Mouse (Mus musculus) urinary bladder, adult 2 months (tissue): ENCODE results near the gene Ppard. TPM values are rescaled to one million over a fixed set of nuclear protein-coding genes. Genes with fewer than 3 reads are reported as not detected.

Experiments used
- DNase-seq: peaks from one replicate; pipeline ENCODE4 v3.0.0; 2022; ENCODE audit warnings: low spot score
- polyA plus RNA-seq: library from polyadenylated mRNA; depleted of rRNA; stranded (reverse); fragments of >200 nt; gene quantifications from 2 replicates; pipeline ENCODE4 v1.2.3, GENCODE M21; 2012

Ppard gene
- polyA plus RNA-seq, 1 experiment, result 23.8 TPM

- DNase-seq, result no peak
These were observed 23.2 kb downstream of the Ppard start for GRCm38 (mm10) chr17:28255651-28256050.

GRCm38 (mm10) chr17:28256651-28257328, 24.3 kb downstream of the Ppard start:
- no peak for DNase-seq

DNA sequence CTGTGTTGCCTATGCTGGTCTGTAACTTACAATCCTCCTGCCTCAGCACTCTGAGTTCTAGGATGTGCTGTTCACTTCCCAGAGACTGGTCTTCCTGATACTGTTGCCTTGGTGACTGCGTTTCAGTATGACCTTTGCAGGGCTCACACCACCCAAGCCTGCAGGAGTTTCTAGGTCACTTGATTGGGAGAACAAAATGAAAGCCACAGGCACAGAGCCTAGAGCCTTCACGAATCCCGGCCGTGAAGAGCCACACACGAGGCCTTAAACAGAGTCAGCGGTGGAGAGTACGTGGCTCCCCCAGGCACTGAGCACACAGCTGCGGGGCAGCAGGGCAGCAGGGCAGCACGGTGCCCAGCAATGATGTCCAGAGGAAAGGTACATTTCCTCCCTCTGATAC, 25.8 kb downstream of the Ppard start:
- DNase-seq, result no peak

GRCm38 (mm10) chr17:28259890-28260542, 27.5 kb downstream of the Ppard start:
- DNase-seq, result no peak

GRCm38 (mm10) chr17:28260543-28260909, 28.0 kb downstream of the Ppard start:
- no peak for DNase-seq

DNA sequence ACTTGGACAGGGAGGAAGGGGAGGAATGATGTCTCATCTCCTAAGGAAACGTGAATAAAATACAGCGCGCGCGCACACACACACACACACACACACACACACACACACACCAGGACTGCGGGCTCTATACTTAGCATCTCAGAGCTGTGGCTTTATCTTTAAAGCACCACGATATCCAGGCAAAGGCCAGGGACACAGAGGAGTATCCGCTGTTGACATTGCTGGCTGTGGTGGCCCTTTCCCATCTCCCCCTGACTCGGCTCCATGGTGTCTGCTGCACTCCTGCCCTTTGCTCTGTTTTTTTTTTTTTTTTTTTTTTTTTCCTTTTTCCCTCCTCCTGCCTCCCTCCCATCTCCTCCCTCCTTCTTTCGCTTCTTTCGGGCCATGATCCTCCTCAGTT, 29.3 kb downstream of the Ppard start:
- DNase-seq, result no peak

- DNase-seq, result no peak
These were observed 30.8 kb downstream of the Ppard start for GRCm38 (mm10) chr17:28263181-28263894.

DNA sequence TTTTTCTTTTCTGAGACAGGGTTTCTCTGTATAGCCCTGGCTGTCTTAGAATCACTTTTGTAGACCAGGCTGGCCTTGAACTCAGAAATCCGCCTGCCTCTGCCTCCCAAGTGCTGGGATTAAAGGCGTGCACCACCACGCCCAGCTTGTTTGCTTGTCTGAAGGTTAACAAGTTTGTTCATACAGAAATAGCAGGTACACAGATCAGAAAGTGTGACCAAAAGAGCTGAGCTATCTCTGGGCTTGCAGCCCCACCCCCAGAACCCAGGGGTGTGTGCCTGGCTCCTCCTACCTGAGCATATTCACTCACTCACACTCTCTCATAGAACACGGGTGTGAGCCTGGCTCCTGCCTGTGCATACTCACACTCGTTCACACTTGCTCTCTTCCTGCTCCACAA, 34.8 kb downstream of the Ppard start:
- DNase-seq, result no peak

DNA sequence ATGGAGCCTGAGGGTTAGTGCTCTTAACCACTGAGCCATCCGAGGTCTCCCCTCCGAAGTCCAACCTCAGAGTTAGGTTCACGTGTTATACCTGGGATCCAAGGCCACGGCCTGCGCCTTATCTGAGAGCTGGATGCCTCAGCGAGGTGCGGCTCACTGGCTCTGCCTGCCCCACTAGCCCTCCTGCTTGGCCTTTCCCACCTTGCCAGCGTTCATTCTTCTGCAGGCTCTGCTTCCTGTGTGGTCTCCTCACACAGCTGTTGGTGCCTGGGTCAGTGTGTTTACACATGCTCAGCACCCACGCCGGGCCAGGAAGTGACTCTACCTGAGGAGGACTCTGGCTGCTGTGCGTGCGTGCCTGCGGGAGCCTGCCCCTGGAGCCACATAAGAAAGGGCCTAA, 37.7 kb downstream of the Ppard start:
- DNase-seq, result no peak

GRCm38 (mm10) chr17:28271537-28272266, 39.2 kb downstream of the Ppard start:
- DNase-seq, result peak; percentile 42

DNA sequence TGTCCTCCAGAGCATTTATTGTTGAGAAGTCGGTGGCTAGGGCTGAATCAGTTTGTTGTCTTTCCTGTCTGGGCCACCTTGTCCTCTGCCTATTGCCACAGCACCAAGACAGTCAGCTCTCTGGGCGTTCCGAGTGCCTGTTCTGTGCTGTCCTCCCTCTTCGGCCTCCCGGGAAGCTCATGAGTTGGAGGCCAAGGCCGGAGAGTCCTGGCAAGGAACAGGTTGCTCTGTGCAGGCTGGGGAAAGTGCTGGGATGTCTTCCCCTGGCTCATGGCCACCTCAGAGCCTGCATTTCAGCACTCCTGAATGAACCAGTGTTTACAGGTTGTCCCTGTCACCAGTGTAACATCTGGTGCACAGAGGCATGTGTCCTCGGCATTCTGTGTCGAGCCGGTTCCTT, 39.8 kb downstream of the Ppard start:
- no peak for DNase-seq

DNA sequence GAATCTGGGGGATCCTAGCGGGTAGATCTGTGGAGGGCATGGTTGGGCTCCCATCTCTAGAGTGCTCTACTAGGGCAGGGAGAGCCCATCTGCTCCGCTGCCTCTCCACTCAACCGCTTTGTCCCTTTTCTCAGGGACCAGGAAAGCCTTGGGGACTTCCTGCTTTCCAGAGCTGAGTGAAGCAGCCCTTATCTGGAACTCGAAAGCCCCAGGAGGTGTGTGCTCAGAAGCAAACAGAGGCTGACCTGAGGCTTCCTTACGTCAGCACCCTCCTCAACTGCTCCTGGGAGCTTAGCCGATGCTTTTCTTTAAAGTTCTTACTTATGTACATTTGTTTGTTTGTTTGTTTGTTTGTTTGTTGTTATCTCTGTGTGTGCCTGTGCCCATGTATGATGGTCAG, 40.3 kb downstream of the Ppard start:
- DNase-seq, result no peak

DNA sequence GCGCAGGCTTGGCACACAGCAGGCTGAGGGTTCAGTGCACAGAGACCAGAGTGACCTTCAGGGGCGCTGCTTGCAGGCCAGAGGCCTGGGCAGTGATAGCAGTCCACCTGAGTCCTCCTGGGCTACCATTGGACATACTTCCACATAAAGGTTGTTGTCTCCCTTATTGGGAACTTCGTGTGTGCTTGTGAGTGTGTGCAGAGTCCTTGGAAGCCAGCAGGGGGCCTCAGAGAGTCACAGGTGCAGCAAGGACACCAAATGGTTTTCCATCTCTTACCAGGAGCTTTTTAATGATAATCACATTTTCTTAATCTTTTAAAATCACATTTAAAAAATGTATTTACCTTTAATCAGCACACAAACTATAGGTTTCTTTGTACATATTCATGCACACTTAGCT, 42.2 kb downstream of the Ppard start:
- no peak for DNase-seq

DNA sequence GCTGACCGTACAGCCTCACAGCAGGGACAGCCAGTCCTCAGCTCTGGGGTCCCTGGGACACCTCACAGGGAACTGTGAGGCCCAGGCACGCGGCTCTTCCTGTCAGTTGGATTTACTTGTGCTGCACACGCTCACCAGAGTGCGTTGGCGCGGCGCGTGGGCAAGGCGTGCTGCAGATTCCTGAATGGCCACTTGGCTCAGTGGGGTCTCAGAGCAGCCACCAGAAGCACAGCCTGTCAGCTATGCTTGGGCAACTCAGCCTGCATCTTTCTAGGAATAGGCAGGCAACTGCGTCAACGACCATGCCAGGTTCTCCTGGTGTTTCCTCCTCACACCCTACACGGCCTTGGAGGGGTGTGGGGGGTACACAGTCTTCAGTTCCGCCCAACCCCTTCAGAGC, 44.7 kb downstream of the Ppard start:
- no peak for DNase-seq

DNA sequence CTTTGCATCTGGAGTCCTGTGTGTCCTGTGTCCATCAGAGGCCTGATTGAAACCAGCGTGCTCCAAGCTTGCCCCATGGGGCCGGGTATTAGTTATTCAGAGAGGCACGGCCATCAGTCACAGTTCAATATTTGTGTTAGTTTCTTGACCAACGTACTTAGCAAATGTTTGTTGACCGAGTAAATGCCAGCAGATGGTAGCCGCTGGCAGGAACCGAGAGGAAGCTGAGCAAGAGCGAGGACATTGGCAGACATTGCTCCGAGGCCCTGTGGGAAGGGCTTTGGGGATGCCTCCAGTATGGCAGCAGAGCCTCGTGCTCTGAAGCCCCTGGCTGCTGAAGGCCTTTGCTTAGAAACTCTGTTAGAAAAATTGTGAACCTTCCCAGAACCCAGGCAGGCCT, 45.2 kb downstream of the Ppard start:
- DNase-seq, result no peak

GRCm38 (mm10) chr17:28278156-28278555, 45.7 kb downstream of the Ppard start:
- no peak for DNase-seq

DNA sequence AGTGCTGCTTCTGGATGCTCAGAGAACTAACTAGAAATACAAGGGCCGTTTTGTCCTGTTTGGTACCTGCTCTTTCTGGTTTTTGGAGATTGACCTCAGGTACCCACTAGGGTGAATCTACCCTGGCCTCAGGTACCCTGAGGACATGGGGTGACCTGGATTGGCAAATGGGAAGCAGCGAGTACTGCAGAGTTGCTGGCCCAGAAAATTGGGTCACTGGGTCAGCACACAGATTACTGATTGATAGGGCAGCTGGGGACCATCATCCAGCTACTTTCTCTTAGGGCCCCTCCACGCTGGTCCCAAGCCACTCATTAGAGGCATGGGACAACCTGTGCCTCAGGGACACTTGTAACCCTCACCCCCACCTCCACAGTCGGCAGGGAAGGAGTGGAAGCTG, 46.7 kb downstream of the Ppard start:
- DNase-seq, result no peak

GRCm38 (mm10) chr17:28279780-28280422, 47.4 kb downstream of the Ppard start:
- no peak for DNase-seq

- DNase-seq, result no peak
These were observed 47.9 kb downstream of the Ppard start for GRCm38 (mm10) chr17:28280423-28280800.

- no peak for DNase-seq
These were observed 48.4 kb downstream of the Ppard start for GRCm38 (mm10) chr17:28280831-28281377.

DNA sequence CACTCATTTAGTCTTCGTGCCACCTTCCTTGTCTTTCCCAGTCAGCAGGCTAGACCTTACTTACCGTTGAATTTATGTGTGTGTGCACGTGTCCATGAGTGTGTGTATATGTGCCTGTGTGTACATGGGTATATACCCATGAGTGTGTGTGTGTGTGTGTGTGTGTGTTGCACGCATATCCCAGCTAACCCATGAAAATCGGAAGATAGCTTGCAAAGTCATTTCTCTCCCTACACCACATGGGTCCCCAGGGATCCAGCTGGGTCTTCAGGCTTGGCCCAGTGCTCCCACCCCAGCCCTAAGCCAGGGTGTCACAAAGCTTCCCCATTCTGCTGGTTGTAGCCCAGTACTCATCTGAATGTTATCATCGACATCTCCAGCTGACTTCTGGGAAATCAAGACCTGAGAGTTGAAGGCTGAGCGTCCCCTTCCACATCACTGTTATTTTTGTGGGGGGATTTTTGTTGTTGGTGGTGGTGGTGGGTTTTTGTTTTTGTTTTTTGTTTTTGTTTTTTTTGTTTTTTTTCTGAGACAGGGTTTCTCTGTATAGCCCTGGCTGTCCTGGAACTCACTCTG, 49.5 kb downstream of the Ppard start:
- DNase-seq, result no peak
